Mouse (Mus musculus): ENCODE measurements around the gene Zfp54.
"Not testable (repeated sequence)": the region's sequence is repeated elsewhere in the genome, so short reads cannot be mapped to it uniquely, and the experiment has no call there.

Zfp54 gene

GRCm38 (mm10) chr17:21422664-21423599 is at the start of gene Zfp54:
Gene Zfp54 (plus strand): TSS chr17:21423227.
- in situ Hi-C loops (cut with MboI, MseI): loop anchor here (5.0 to 10.0 kb wide), 3 partner anchors 92 to 186 kb away; no protein-coding TSS in a partner anchor

GRCm38 (mm10) chr17:21375311-21375710 is 47.7 kb upstream of the Zfp54 start:
- in situ Hi-C loops (cut with MboI, MseI): no loop called here

GRCm38 (mm10) chr17:21383391-21384056 is 39.5 kb upstream of the Zfp54 start, which contains the start of gene Zfp677:
Gene Zfp677 (plus strand): TSS chr17:21383748.
- in situ Hi-C loops (cut with MboI, MseI): no loop called here

GRCm38 (mm10) chr17:21384057-21384411 is 39.0 kb upstream of the Zfp54 start:
- in situ Hi-C loops (cut with MboI, MseI): no loop called here

GRCm38 (mm10) chr17:21438806-21439400 is 15.9 kb downstream of the Zfp54 start:
- in situ Hi-C loops (cut with MboI, MseI): not testable (repeated sequence)

- in situ Hi-C loops (cut with MboI, MseI): loop anchor here (5.0 to 10.0 kb wide), 2 partner anchors 83 to 225 kb away; no protein-coding TSS in a partner anchor
Measured at GRCm38 (mm10) chr17:21449669-21450068, 26.6 kb downstream of the Zfp54 start.

GRCm38 (mm10) chr17:21450138-21450704 is 27.2 kb downstream of the Zfp54 start, which contains the start of gene Zfp51:
Gene Zfp51 (plus strand): TSS chr17:21450374.
- in situ Hi-C loops (cut with MboI, MseI): loop anchor here (5.0 to 10.0 kb wide), 2 partner anchors 82 to 225 kb away; no protein-coding TSS in a partner anchor

GRCm38 (mm10) chr17:21463550-21463949 is 40.5 kb downstream of the Zfp54 start:
- in situ Hi-C loops (cut with MboI, MseI): no loop called here

GRCm38 (mm10) chr17:21472032-21472652 is 49.1 kb downstream of the Zfp54 start:
- in situ Hi-C loops (cut with MboI, MseI): no loop called here

- in situ Hi-C loops (cut with MboI, MseI): no loop called here
Measured at GRCm38 (mm10) chr17:21472653-21473307, 49.8 kb downstream of the Zfp54 start.

- in situ Hi-C loops (cut with MboI, MseI): no loop called here
Measured at GRCm38 (mm10) chr17:21473362-21474190, 50.5 kb downstream of the Zfp54 start.

- in situ Hi-C loops (cut with MboI, MseI): loop anchor here (25.0 kb wide), 1 partner anchor 888 kb away; the partner anchor contains the start of genes Zfp758 and Zfp944
Measured at GRCm38 (mm10) chr17:21474729-21475128, 51.7 kb downstream of the Zfp54 start.

- in situ Hi-C loops (cut with MboI, MseI): loop anchor here (25.0 kb wide), 1 partner anchor 887 kb away; the partner anchor contains the start of genes Zfp758 and Zfp944
Measured at GRCm38 (mm10) chr17:21475290-21475689, 52.3 kb downstream of the Zfp54 start.

- in situ Hi-C loops (cut with MboI, MseI): loop anchor here (25.0 kb wide), 1 partner anchor 886 kb away; the partner anchor contains the start of genes Zfp758 and Zfp944
Measured at GRCm38 (mm10) chr17:21476351-21476750, 53.3 kb downstream of the Zfp54 start.

- in situ Hi-C loops (cut with MboI, MseI): loop anchor here (25.0 kb wide), 1 partner anchor 884 kb away; the partner anchor contains the start of genes Zfp758 and Zfp944
Measured at GRCm38 (mm10) chr17:21478103-21478777, 55.2 kb downstream of the Zfp54 start.
